Mouse (Mus musculus) hematopoietic stem cell, adult 5-6 weeks (primary cell): ENCODE measurements at regions not wholly inside any gene's neighbourhood (a gene's known extent, or its start where the extent isn't known, plus 50 kb on each side); places are given as distances from the start of the nearest gene placed in this dataset.
A peak's percentile ranks its signal among the peaks of the same experiment; 100 is the strongest.

Experiments
- ATAC-seq, 2 experiments: fragments of 125-278 bp in 1 of 2; replicated peaks in 1 of 2; 2 replicates each; pipeline ENCODE4 v1.8.0; 2016 to 2017; ENCODE audit warnings: inconsistent platforms in 2 of 2, mild to moderate bottlenecking in 2 of 2, moderate number of reproducible peaks in 2 of 2, low read depth in 1 of 2, moderate TSS enrichment in 1 of 2; ENCODE audit not compliant: low FRiP score in 2 of 2, poor library complexity in 2 of 2, severe bottlenecking in 2 of 2, insufficient read depth in 1 of 2, low TSS enrichment in 1 of 2

GRCm38 (mm10) chr9:69814432-69814831 is 53.7 kb upstream of the Foxb1 start:
- no peak for ATAC-seq

GRCm38 (mm10) chr9:69823179-69823966 is 62.6 kb upstream of the Foxb1 start:
- no peak for ATAC-seq

DNA sequence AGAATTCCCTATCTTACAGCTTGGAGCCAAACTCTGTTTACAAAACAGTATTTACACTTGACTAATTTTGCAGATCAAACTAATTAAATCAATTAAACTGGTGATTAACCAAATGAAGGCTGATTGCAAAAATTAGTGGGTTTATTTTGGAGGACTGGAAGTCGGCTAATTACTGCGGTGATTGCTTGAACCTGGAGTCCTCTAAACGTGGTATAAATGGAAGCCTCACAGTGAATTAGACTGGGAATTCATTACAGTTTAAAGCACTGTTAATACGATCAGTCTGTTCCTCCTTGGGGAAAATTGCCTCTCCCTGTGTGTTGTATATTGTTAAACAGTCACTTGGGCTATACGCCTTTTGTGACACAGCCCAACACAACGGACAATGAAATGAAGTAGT is 67.7 kb upstream of the Foxb1 start:
- ATAC-seq, result no peak

DNA sequence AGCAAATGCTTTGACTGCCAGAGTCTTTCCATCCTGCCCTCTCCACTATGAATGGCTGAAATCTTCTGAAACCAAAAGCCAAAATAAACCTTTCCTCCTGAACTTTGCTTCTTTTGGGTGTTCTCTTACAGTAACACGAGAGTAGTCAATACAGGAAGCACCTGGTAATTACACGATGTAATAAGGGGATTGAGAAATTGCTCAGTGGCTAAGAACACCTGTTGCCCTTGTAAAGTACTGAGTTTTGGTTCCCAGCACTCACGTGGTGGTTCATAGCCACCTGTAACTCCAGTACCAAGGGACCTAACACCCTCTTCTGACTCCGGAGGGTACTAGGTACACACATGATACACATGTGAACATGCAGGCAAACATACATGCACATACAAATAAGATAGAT is 74.7 kb upstream of the Foxb1 start:
- no peak for ATAC-seq

DNA sequence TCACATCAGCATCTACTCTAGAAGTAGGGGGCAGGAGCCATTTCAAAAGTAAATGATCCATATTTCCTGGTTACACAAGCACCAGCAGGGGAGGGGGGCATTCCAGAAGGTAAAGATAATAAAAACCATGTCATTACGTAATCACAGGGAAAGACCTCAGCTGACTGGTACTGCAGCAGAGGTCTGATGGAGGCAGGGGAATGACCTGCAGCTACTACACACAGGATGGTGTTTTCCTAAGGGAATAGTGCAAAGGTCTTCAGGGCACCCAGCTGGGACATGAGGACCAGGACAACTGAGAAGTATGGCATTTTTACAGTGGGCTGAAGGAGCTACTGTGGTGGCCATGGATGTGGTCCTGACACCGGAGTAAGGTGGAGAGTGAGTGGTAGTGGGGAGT is 78.5 kb upstream of the Foxb1 start:
- ATAC-seq, result no peak

DNA sequence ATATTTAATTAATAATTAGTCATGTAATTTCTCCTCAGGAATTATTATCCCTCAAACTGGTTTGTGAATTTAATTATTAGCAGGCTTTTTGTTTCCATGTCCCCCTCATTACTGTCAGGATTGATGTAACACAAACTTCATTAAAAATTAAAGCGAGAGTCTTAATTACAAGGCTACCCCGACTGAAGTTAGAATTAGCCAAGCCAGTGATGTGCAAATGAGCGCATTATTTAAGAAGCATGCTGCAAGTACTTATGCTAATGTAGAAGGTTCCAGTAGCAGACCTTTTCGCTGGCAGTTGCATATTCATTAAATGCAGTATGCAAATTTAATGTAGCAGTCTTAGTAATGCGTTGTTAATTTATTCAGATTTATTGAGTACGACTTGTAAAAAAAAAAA is 84.0 kb upstream of the Foxb1 start:
- ATAC-seq, result no peak

DNA sequence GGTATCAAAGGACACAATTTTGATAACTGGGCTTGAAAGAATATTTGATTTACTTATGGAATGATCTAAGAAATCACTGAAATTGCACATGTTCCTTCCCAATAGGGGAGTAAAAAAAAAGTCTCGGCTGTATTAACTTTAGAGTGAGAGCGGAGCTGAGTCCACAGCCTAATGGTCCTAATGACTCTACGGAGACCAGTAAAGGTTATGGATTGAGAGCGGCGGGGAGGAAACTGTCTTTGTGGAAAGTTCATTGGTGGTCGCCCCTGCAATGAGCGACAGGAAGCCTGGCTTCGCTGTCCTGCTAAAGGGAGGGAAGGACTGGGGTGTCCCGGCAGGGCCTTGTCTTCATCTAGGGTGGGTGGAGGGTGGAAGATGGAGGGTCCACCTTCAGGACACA is 84.5 kb upstream of the Foxb1 start:
- ATAC-seq, result no peak

- no peak for ATAC-seq
Observed at GRCm38 (mm10) chr9:69856621-69857020, 95.9 kb upstream of the Foxb1 start.

DNA sequence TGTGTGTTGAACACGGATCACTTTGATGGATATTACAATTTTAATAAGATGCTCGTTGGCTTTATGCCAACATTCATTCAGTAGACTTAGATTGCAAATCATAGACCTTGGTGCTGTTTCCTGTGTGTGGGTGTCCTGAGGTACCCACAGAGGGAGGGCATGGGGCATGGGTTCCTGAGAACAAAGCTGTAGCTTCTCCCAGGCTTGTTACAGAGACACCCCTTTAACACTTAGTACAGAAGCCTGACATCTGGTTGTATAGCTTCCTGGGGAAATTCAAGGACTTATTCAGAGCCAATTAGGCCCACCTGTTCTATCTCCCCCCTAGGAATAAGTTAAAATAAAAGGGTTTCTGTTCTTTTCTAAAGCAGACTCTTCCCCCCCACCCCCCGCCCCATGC is 97.9 kb upstream of the Foxb1 start:
- no peak for ATAC-seq

DNA sequence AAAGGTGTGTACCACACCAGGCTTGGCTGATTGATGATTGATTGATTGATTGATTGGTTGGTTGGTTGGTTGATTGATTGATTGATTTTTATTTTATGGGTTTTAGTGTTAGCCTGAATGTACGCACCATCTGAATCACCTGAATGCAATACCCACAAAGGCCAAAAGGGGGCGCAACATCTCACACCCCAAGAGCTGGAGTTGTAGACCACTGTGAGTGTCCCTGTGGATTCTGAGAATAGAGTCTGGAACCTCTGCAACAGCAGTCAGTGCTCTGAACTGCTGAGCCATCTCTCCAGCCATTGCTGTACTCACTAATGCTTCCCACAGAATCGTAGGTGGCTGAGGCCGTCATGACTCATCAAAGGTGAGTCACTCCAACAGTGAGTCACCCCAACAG is 109.4 kb upstream of the Foxb1 start:
- ATAC-seq, result no peak

- ATAC-seq, result no peak
Observed at GRCm38 (mm10) chr9:69886351-69886750, 102.9 kb upstream of the Bnip2 start.

DNA sequence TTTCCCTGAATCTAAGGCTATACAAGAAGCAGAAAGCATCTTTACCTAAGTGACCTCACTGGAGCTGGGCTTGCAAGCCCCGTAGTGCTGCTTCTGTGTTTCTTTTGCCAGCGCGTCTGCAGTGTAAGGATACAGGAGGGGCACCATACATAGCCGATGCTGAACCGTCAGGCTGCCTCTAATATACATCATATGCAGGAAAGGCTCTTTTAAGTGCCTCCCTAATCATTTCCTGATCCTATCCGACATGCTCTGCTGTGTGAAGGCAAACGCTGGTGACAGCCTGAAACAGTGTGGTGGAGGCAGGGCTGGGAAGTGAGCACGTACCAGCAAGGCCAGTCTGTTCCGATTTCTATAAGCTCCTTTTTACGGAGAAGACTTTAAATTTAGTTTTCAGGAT is 91.2 kb upstream of the Bnip2 start:
- ATAC-seq, result no peak

- no peak for ATAC-seq
Observed at GRCm38 (mm10) chr9:69899371-69899770, 89.9 kb upstream of the Bnip2 start.

GRCm38 (mm10) chr9:69900871-69901270 is 88.4 kb upstream of the Bnip2 start:
- no peak for ATAC-seq

- peak; percentile 39 to 59; a peak in 2 of 4 replicates for ATAC-seq
Observed at GRCm38 (mm10) chr9:69907123-69907945, 81.9 kb upstream of the Bnip2 start.

DNA sequence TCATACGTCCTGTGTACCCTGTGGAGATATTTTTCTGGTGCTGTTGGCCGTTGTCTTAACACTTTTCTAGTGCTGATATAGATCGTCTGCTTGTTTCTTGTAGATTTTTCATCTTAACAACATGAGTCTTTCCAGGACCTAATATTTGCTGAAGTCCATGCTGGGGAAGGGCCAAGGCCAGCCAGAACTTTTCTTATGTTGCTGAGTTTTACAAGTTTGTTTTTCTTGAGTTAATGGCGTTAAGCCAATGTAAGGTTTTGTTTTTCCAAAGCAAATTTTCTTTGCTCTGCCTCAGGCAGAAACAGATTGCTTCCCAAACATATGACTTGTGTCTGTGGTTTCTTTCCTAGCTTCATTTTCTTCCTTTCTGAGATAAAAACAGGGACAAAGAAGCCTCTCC is 78.6 kb upstream of the Bnip2 start:
- ATAC-seq, result no peak

- no peak for ATAC-seq
Observed at GRCm38 (mm10) chr9:69928126-69928525, 61.1 kb upstream of the Bnip2 start.

DNA sequence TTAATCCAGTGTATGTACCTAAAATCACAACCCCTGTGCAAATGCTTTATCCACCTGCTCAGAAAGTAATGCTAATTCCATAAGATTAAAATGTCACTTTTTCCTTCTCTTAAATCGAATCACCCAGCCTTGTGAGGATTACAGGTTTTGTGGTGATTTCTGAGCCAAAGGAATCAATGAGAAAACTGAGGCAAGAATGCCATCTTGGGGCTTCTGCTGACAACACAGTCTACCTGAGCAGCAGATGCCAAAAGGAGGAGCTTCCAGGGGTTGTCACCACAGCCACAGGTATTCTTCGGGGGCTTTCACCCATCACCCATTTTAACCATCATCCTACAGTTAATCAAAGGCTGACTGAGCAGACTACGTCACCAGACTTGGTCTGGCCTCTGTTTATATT is 51.4 kb upstream of the Bnip2 start:
- ATAC-seq, result no peak
